Mouse (Mus musculus) stomach, embryonic 15.5 days (tissue): ENCODE measurements around the gene Ddx52. TPM values are rescaled to one million over a fixed set of nuclear protein-coding genes. Genes with fewer than 3 reads are reported as not detected.

Source experiments
- ATAC-seq: fragments of 200-750 bp; cut with Nextera tagmentation; 2 replicates; pipeline ENCODE4 v1.8.0; 2017; ENCODE audit warnings: low read depth, moderate number of reproducible peaks, moderate TSS enrichment; ENCODE audit not compliant: insufficient read depth, low FRiP score
- H3K27ac ChIP-seq: fragments of 300-500 bp; sonication (generic); 2 replicates; pipeline ENCODE4 v1.5.1; 2015; ENCODE audit warnings: mild to moderate bottlenecking, inconsistent platforms
- H3K27me3 ChIP-seq: fragments of 300-500 bp; sonication (generic); replicated peaks from 2 replicates; pipeline ENCODE4 v1.6.1; 2015; ENCODE audit warnings: inconsistent platforms
- H3K36me3 ChIP-seq: fragments of 300-500 bp; sonication (generic); 2 replicates; pipeline ENCODE4 v1.6.1; 2015; ENCODE audit warnings: inconsistent platforms
- H3K4me1 ChIP-seq: fragments of 300-500 bp; sonication (generic); 2 replicates; pipeline ENCODE4 v1.6.1; 2015; ENCODE audit warnings: inconsistent platforms
- H3K4me2 ChIP-seq: fragments of 300-500 bp; sonication (generic); 2 replicates; pipeline ENCODE4 v1.6.1; 2015; ENCODE audit warnings: mild to moderate bottlenecking, inconsistent platforms
- H3K4me3 ChIP-seq: fragments of 300-500 bp; sonication (generic); replicated peaks from 2 replicates; pipeline ENCODE4 v1.5.1; 2015; ENCODE audit warnings: inconsistent platforms
- H3K9ac ChIP-seq: fragments of 300-500 bp; sonication (generic); 2 replicates; pipeline ENCODE4 v1.6.1; 2015; ENCODE audit warnings: inconsistent platforms
- H3K9me3 ChIP-seq: fragments of 300-500 bp; sonication (generic); 2 replicates; pipeline ENCODE4 v1.6.1; 2016; ENCODE audit warnings: inconsistent platforms
- WGBS: fragments of 180-500 bp; shearing (Covaris S2); methylation state at CpG from one replicate; pipeline ENCODE4 v1.1.7; 2015; 5-methylcytosine and 5-hydroxymethylcytosine counted together
- polyA plus RNA-seq: library from polyadenylated mRNA; unstranded; fragments of >200 nt; fragmentation: Nextera tagmentation; extraction: Ambion mirVana; gene quantifications from 2 replicates; pipeline ENCODE4 v1.2.1, GENCODE M21; 2015

Ddx52 gene
- polyA plus RNA-seq, 1 experiment from 2014 or later = 30.4 TPM

- Histone ChIP-seq H3K27ac (no peak overlapping the region), H3K4me1 (0 out of 2 replicates have a peak, but pooled peaks cover 4% of the 10 kb centered on the region), H3K36me3 (no peaks in the 10 kb centered on the region), H3K4me3 (no peak overlapping the region), H3K27me3 (no peaks in the 10 kb centered on the region), H3K9ac (no peak overlapping the region), H3K9me3 (no peaks in the 10 kb centered on the region), H3K4me2 (no peak overlapping the region)
- 61% methylated on average over 10 of the region's 10 CpGs for WGBS
- ATAC-seq = no peak
These were observed 9.3 kb upstream of the Ddx52 start for GRCm38 (mm10) chr11:83932506-83933106.

- no peak overlapping the region for H3K4me2 ChIP-seq
- WGBS = 76% methylated on average over 4 of the region's 4 CpGs
These were observed 8.5 kb upstream of the Ddx52 start for GRCm38 (mm10) chr11:83933376-83933775.

GRCm38 (mm10) chr11:83935986-83936665 lies 5.7 kb upstream of the Ddx52 start:
- Histone ChIP-seq H3K4me2 (no peak overlapping the region), H3K4me1 (0 out of 2 replicates have a peak, but pooled peaks cover 4% of the 10 kb centered on the region), H3K36me3 (no peaks in the 10 kb centered on the region), H3K9me3 (no peaks in the 10 kb centered on the region), H3K9ac (no peak overlapping the region), H3K27me3 (no peaks in the 10 kb centered on the region), H3K27ac (no peak overlapping the region), H3K4me3 (no peak overlapping the region)
- 8% methylated on average over 7 of the region's 7 CpGs for WGBS
- no peak for ATAC-seq

More at GRCm38 (mm10) chr11:83933376-83933775, 8.5 kb upstream of the Ddx52 start:
- Histone ChIP-seq H3K9me3 (no peaks in the 10 kb centered on the region), H3K4me3 (no peak overlapping the region), H3K27ac (no peak overlapping the region), H3K36me3 (no peaks in the 10 kb centered on the region), H3K9ac (no peak overlapping the region), H3K27me3 (no peaks in the 10 kb centered on the region), H3K4me1 (0 out of 2 replicates have a peak, but pooled peaks cover 4% of the 10 kb centered on the region)
- ATAC-seq = no peak

- Histone ChIP-seq H3K9me3 (no peaks in the 10 kb centered on the region), H3K27ac (no peak overlapping the region), H3K9ac (no peak overlapping the region), H3K4me2 (no peak overlapping the region), H3K4me3 (no peak overlapping the region), H3K36me3 (0 out of 2 replicates have a peak, but pooled peaks cover 4% of the 10 kb centered on the region), H3K27me3 (no peaks in the 10 kb centered on the region), H3K4me1 (peaks cover 10% of the 10 kb centered on the region; the same call in 1 of the 2 replicates)
- 77% methylated on average over 8 of the region's 8 CpGs for WGBS
- no peak for ATAC-seq
These were observed 3.3 kb upstream of the Ddx52 start for GRCm38 (mm10) chr11:83938556-83938955.

- no peak for ATAC-seq
- H3K4me2 ChIP-seq = no peak overlapping the region
- H3K9ac ChIP-seq = no peak overlapping the region
- no peaks in the 10 kb centered on the region for H3K27me3 ChIP-seq
- H3K4me1 ChIP-seq = no peaks in the 10 kb centered on the region
- H3K4me3 ChIP-seq = no peak overlapping the region
- WGBS = 90% methylated on average over 2 of the region's 2 CpGs
- H3K9me3 ChIP-seq = no peaks in the 10 kb centered on the region
- H3K27ac ChIP-seq = no peak overlapping the region
- H3K36me3 ChIP-seq = peaks cover 45% of the 10 kb centered on the region
These were observed 15.0 kb downstream of the Ddx52 start for GRCm38 (mm10) chr11:83956822-83957221.

GRCm38 (mm10) chr11:83961983-83962382 lies 20.1 kb downstream of the Ddx52 start:
- H3K4me3 ChIP-seq = no peak overlapping the region
- no peaks in the 10 kb centered on the region for H3K9me3 ChIP-seq
- no peak overlapping the region for H3K9ac ChIP-seq
- ATAC-seq = no peak
- H3K4me2 ChIP-seq = no peak overlapping the region
- no peaks in the 10 kb centered on the region for H3K27me3 ChIP-seq
- WGBS = 83% methylated on average over 3 of the region's 3 CpGs
- no peaks in the 10 kb centered on the region for H3K4me1 ChIP-seq
- H3K36me3 ChIP-seq = peaks cover 13% of the 10 kb centered on the region
- no peak overlapping the region for H3K27ac ChIP-seq

- Histone ChIP-seq H3K9ac (peak within 1 kb of the TSS; percentile 40; the same call in 1 of the 2 replicates), H3K27ac (peak within 1 kb of the TSS; percentile 76), H3K4me1 (no peaks in the 10 kb centered on the region), H3K4me2 (peak within 1 kb of the TSS; percentile 60), H3K36me3 (peaks cover 3% of the 10 kb centered on the region; the same call in 1 of the 2 replicates), H3K4me3 (peak within 1 kb of the TSS; percentile 71), H3K27me3 (no peaks in the 10 kb centered on the region), H3K9me3 (no peaks in the 10 kb centered on the region)
- ATAC-seq = peak; percentile 92
- 2% methylated on average over 61 of the region's 76 CpGs for WGBS
These were observed 22.4 kb downstream of the Ddx52 start, which contains the start of gene Synrg for GRCm38 (mm10) chr11:83963991-83964921. Gene Synrg (plus strand): TSS chr11:83964428.

GRCm38 (mm10) chr11:83967436-83968204 lies 25.8 kb downstream of the Ddx52 start:
- Histone ChIP-seq H3K36me3 (peaks cover 2% of the 10 kb centered on the region; the same call in 1 of the 2 replicates), H3K27ac (no peak overlapping the region), H3K4me1 (no peaks in the 10 kb centered on the region), H3K9ac (no peak overlapping the region), H3K27me3 (no peaks in the 10 kb centered on the region), H3K4me3 (no peak overlapping the region), H3K9me3 (no peaks in the 10 kb centered on the region), H3K4me2 (no peak overlapping the region)
- ATAC-seq = peak; percentile 9; the same call in 1 of the 2 replicates
- 44% methylated on average over 8 of the region's 8 CpGs for WGBS

- 74% methylated on average over 6 of the region's 6 CpGs for WGBS
- no peak overlapping the region for H3K9ac ChIP-seq
- no peaks in the 10 kb centered on the region for H3K27me3 ChIP-seq
- H3K9me3 ChIP-seq = no peaks in the 10 kb centered on the region
- ATAC-seq = no peak
- H3K4me2 ChIP-seq = no peak overlapping the region
- H3K4me3 ChIP-seq = no peak overlapping the region
- no peaks in the 10 kb centered on the region for H3K4me1 ChIP-seq
- no peak overlapping the region for H3K27ac ChIP-seq
- 0 out of 2 replicates have a peak, but pooled peaks cover 2% of the 10 kb centered on the region for H3K36me3 ChIP-seq
These were observed 26.3 kb downstream of the Ddx52 start for GRCm38 (mm10) chr11:83968205-83968575.

- H3K27ac ChIP-seq = no peak overlapping the region
- no peaks in the 10 kb centered on the region for H3K4me1 ChIP-seq
- H3K9me3 ChIP-seq = no peaks in the 10 kb centered on the region
- 0 out of 2 replicates have a peak, but pooled peaks cover 2% of the 10 kb centered on the region for H3K36me3 ChIP-seq
- no peak overlapping the region for H3K9ac ChIP-seq
- no peak for ATAC-seq
- H3K4me3 ChIP-seq = no peak overlapping the region
- no peaks in the 10 kb centered on the region for H3K27me3 ChIP-seq
- no peak overlapping the region for H3K4me2 ChIP-seq
- WGBS = 89% methylated on average over 3 of the region's 3 CpGs
These were observed 27.2 kb downstream of the Ddx52 start for GRCm38 (mm10) chr11:83969040-83969439.
